Mouse (Mus musculus): ENCODE results near the gene Sorl1.

Gene Sorl1

DNA sequence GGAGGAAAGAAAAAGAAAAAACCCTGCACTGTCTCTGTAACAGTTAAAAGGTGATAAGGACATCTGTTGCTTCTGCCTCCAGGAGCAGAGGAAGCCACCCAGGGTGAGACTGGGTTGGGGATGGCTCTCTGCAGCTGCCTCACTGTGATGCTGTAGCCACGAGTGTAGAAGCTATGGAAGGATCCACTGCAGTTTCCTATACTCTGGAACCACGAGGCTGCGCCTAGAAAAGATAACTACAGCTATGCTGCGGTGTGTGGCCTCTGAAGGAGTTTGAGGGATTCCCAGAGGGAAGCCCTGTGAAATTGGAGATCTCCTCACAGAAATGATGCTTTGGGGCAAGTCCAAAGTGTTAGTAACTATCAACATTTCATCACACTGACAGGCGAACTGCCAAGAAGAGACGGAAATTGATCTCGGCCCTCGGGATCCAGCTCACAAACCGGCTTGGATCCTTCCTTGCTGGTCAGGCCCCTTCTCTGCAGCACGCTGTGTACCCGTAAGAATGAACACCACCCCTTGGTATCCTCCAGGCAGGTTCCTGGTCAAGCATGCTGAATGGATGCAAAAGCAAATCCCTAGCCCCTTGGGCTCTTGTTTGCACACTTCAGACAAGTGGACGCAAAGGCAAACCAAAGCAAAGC is 71.3 kb downstream of the Sorl1 start:
- no peak for DNase-seq (ENCODE audit: low spot score)

DNA sequence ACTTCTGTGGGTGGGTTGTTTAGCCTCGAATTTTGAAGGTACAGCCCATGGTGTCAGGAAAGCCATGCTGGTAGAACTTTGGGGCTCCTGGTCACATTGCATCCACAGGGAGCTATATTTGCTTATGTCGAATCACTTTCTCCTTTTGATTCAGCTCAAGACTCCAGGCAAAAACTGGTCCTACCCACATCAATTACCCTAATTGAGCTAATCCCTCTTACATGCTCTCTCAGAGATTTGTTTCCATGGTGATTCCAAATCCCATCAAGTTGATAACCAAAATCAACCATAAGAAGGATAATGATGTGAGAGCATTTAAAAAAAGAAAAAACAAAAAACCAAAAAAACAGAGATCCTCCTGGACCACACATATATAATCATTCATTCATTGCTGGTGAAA is 75.6 kb downstream of the Sorl1 start:
- DNase-seq (ENCODE audit: low spot score): no peak

DNA sequence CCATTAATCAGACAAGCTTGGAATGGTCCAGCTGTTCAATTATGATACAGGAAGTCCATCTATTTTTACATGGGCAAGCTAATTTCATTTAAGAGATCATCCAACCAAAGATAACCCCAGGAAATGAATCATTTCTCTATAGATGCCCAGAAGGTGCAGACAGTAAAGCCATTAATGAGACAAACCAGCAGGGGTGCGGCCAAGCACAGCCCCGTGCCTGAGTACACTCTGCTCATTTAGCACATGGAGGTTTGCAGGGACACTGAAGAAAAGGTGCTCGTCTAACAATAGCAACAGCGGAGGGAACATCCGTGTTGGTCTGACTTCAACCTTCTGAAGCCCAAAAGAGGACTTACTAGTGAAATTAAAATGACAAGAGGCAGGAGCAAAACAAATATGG is 76.3 kb downstream of the Sorl1 start:
- DNase-seq (ENCODE audit: low spot score): no peak

DNA sequence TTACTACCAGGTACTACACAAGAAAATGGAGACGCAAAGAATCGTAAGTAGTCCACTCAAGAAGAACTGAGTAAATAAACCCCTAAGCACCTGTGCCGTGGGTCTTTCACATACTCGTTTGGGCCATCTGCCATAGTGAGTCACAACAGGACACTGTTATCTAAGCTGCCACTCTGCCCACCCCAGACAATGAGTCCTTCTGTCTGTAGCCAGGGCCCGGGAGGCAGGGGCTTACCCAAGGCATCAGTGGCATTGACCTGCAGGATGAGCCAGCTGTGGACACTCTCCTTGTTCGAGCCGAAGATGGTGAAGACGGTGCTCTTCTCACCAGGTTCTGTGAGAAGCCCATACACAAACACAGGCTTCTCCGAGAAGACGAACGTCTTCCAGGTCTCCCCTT is 77.8 kb downstream of the Sorl1 start:
- no peak for DNase-seq (ENCODE audit: low spot score)

- no peak for DNase-seq (ENCODE audit: low spot score)
Measured at GRCm38 (mm10) chr9:42044651-42045050, 79.4 kb downstream of the Sorl1 start.

DNA sequence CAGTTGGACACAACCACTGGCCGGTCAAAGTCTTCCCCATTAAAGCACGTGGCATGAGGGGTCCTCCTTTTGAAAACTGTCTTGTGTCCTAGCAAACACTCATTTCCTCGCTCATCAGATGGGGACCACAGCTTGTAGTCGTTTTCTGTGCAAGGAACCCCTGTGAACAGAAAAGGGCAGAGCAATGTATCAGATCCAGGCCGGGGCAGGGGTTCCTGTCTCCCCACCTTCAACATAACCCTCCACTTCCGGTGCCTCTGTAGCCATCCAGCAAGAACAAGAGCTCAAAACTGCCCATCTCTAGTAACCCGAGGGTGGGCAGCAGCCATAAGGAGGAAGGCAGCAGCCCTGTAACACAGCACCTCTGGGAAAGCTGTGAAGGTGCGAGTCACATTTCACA is 80.2 kb downstream of the Sorl1 start:
- no peak for DNase-seq (ENCODE audit: low spot score)

GRCm38 (mm10) chr9:42039000-42039992 is 84.8 kb downstream of the Sorl1 start:
- DNase-seq (ENCODE audit: low spot score): no peak

GRCm38 (mm10) chr9:42036885-42037284 is 87.2 kb downstream of the Sorl1 start:
- DNase-seq (ENCODE audit: low spot score): no peak

DNA sequence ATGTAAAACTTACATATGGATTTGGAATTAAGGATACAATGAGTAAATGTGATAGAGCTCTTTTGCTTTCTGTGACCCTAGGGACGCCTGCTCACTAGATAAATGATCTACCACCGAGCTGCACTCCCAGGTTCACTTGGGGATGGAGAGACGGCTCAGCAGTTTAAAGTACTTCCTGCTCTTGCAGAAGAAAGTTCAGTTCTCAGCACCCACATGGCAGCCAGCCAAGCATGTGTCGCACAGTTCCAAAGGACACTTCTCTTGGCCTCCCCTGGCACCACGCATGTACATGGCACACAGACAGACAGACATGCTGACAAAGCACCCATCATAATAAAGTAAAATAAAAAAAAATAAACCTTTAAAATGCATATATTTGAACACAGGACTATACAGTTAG is 88.1 kb downstream of the Sorl1 start:
- no peak for DNase-seq (ENCODE audit: low spot score)

GRCm38 (mm10) chr9:42035213-42035765 is 88.8 kb downstream of the Sorl1 start:
- DNase-seq (ENCODE audit: low spot score): no peak

DNA sequence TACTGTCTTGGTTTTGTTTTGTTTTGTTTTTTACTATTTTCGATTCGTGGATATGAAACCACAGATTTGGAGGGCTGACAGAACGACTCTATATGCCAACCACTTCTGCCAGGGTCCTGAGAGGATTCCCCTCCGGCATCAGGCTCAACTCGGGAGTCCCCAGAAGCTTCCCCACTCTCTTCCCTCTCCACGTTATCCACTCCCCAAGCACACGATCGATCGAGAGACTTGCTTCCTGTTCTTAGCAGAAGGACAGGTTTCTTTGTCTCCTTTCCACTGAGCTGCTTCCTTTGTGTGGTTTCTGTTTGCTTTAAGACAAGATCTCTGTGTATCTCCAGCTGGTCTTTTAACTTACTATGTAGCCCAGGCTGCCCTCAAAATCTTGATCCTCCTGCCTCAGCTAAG is 90.0 kb downstream of the Sorl1 start:
- no peak for DNase-seq (ENCODE audit: low spot score)

GRCm38 (mm10) chr9:42033291-42034115 is 90.6 kb downstream of the Sorl1 start:
- DNase-seq (ENCODE audit: low spot score): no peak

GRCm38 (mm10) chr9:42032419-42032818 is 91.7 kb downstream of the Sorl1 start:
- DNase-seq (ENCODE audit: low spot score): no peak

DNA sequence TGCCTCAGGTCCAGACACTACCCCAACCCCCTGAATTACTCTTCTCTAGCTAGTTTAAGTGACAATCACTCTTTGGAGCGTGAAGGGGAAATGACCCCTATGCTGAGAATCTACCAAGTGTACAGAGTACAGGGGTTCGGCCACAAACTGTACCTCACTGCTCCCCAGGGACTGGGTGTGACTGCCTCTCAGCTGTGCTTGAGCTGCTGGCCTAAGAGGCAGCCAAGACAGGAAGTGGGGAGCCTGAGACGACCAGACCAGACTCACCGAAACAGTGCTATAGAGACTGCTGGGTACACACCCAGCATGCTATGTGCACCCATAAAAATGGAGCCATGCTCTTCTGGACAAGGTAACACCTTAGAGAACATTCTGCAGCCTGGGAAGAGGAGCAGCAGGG is 95.3 kb downstream of the Sorl1 start:
- peak; percentile 56 for DNase-seq (ENCODE audit: low spot score)

DNA sequence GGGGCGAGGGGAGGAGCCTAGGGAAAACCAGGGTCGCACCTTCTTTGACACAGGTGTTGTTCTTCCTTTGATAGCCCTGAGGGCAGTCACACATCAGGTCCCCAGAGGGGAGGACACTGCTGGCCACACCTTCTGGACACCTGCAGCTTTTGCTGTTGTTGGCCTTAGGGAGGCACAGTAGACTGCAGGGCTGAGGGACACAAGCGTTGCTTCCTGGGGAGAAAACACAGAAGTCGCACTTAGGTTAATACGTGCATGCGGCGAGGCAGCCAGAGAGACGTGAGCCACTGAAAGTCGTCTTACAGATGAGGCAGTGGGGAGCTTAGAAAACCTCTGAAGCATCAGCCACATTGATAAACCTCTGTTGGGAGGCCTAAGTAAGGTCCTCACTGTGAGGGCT is 99.8 kb downstream of the Sorl1 start:
- no peak for DNase-seq (ENCODE audit: low spot score)

DNA sequence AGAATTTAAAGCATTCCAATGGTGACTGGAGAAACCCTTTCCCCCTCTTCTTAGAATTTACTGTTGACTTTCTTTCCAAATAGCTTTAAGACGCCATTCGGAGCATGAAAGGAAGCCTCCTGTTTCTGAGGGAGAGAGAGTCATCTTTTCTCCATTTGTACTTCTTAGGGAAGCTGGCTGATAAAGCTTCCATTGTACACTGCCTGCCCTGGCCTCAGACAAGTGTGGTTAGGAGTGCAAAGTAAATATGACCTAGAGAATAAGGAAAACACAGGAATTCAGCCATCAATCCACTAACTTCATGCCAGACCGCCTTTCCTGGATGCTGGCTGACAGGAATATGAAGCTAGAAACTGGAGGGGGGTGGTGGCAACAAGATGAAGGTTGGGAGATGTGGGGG is 100.7 kb downstream of the Sorl1 start:
- DNase-seq (ENCODE audit: low spot score): no peak

DNA sequence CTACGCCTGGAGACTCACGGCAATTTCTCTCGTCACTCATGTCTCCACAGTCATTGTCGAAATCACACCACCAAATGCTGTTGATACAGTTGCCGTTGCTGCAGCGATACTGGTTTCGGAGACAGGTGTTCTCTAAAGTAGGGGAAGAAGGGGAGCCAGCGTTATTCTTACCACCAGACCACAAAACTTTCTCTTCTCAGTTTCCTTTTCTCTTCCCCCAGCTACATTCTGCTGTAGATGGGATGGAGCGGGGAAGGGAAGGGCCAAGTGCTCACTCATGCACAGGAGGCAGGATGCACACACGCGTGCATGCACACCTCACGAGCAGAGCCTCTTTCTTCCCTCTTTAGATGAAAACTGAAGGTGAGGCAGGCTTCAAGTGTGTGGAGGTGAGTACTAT is 101.8 kb downstream of the Sorl1 start:
- no peak for DNase-seq (ENCODE audit: low spot score)

DNA sequence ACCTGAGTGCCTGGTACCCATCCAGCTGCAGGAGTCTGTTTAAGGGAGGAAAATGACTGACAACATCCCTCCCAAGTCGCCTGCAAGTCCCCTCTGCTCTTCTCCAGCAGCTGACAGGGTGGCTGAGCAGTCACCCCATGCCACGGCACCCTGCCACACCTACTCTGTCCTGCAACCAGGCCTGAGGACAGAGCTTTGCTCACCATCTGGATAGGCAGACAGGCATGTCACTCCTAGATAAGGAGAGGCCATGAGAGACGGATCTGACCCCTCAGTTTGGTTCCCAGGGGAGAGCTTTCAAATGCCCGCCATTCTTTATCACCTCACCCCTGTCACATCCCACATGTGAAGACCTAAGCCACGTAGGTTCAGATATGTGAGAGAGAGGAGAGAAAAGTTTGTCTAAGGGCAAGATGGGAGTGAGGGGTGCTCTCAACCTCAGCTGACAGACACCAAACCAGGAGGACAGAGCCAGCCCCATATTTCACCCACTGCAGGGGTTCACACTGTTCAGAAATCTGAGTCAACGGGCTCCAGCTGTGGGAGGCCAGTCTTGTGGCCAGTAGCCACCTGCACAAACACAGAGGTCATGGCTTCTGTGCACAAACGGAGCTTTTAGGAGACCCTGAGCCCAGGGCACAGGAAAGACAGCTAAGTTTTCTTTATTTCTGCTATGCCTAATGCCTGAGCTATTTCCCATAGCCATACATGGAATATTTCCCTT is 104.6 kb downstream of the Sorl1 start:
- no peak for DNase-seq (ENCODE audit: low spot score)

GRCm38 (mm10) chr9:42008501-42008900 is 115.6 kb downstream of the Sorl1 start:
- DNase-seq (ENCODE audit: low spot score): no peak

GRCm38 (mm10) chr9:42005101-42005500 is 119.0 kb downstream of the Sorl1 start:
- no peak for DNase-seq (ENCODE audit: low spot score)

DNA sequence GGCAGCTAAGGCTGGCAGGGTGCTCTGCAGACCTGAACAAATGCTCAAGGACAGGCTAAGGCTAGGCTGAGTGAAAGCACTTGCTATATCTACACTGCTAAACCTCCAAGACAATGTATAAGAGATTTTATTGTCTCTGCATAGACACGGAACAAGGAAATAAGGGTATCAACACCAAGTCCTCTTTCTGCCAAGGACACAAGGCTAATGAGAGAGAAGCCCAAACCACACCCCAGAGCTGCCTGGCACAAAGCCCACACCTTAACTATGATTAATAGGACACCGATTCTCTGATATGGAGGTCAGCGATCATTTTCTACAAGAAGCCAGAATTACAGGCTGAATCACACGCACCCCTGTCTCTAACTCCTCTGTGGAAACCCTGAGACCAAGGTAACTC is 120.0 kb downstream of the Sorl1 start:
- no peak for DNase-seq (ENCODE audit: low spot score)
